Mouse (Mus musculus) mouse embryonic stem cell (cell line): Measurements from ENCODE around the gene Phc2.

ENCODE experiments used
- in situ Hi-C, 2 experiments: fragments of 300-500 bp; cut with MboI; formaldehyde crosslinking; loops; 1 replicate in 1 of 2; 3 replicates in 1 of 2; pipeline ENCODE4 v1.14.3; 2019 to 2020; ENCODE audit warnings: low sequenced_read_pairs in 2 of 2, low pct_unique_long_range_greater_than_20kb in 1 of 2, mixed read lengths in 1 of 2; ENCODE audit not compliant: unreplicated experiment in 1 of 2

The Phc2 gene

DNA sequence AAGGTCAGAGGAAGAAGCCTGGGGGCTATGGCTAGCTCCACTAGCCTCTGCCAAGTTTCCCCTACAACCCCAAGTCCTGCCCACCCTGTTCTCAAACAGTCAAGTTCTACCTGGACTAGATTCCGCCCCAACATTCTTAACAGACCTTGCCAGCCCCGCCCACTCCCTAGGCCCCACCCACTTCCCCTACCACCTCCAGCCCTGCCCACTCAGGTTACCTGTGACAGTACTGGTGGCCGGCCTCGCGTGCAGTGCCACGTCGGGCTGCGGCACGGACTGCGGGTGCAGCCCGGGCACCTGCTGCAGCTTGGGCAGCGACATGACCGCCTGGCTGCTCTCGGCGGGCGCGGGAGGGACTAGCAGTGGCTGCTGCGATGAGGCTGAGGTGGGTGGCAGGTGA, 135.1 kb downstream of the Phc2 start:
- in situ Hi-C loops, result no loop called here

DNA sequence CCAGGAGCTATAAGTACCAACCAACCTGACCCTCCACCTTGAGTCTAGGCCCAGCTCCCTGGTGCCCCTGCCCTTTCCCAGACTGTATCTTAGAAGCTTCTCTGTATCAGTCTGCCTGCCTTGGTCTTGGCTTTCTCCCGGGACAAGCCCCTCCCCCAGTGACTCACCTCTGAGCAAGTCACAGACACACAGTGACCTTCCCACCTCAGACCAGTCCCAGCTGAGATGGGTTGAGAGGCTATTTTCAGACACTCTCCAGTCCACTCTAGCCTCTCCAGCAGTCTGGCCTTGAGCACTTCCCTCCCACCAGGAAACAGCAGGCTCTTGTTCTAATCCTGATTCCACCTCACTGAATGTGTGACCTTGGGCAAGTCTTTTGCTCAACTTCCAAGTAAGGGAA, 139.2 kb downstream of the Phc2 start:
- in situ Hi-C loops, result no loop called here

DNA sequence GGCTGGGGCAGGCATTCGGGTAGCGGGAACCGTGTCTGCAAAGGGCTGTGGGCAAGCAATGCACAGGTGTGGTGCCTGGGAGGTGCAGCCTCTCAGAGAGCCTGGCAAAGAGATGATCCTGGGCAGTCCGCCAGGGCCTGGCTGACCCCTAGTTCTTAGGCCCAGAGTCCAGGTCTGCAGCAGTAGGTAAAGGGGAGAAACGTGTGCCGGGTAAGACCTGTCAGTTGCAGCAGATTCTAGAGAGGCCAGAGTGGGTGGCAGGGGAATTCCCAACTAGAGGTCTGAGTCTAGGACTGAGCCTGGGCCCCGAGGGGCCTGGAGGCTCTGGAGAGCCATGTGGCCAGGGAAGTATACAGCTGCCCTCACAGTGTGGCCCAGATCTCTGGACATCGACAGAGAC, 139.7 kb downstream of the Phc2 start:
- in situ Hi-C loops, result no loop called here

DNA sequence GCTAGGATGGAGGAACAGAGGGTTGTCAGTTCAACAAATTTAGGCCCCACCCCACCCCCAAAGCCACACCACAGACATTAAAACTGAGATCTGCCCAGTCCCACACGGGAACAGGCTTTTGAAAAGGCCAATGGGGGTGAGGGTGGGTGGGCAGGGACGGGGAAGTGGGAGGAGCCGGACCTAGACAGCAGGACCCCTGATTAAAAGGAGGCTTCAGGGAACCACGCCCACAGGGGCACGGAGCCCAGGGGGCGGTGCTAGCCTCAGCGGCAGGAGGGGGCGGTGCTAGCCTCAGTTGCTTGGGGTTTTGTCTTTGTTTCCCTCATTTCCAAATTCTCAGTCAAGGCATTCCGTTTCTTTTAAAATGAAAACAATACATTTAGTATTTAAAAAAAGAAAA, 141.1 kb downstream of the Phc2 start:
- in situ Hi-C loops, result no loop called here

DNA sequence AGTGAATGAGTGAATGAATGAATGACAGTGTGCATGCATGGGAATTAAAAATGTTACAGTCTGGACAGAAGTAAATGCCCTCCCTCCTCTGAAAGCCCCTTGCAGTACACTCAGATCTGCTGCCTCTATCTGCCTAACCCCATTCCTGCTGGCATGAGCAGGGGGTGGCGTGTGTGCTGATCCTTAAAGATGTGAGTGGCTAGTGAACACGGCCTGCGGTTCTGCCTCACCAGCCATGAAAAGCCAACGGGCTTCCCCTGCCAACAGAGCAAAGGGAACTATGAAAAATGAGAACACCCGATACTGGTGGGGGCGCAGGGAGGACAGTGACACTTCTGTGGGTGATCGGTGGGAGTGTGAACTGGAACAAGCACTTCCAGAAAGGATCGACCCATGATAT, 142.3 kb downstream of the Phc2 start:
- in situ Hi-C loops, result no loop called here

DNA sequence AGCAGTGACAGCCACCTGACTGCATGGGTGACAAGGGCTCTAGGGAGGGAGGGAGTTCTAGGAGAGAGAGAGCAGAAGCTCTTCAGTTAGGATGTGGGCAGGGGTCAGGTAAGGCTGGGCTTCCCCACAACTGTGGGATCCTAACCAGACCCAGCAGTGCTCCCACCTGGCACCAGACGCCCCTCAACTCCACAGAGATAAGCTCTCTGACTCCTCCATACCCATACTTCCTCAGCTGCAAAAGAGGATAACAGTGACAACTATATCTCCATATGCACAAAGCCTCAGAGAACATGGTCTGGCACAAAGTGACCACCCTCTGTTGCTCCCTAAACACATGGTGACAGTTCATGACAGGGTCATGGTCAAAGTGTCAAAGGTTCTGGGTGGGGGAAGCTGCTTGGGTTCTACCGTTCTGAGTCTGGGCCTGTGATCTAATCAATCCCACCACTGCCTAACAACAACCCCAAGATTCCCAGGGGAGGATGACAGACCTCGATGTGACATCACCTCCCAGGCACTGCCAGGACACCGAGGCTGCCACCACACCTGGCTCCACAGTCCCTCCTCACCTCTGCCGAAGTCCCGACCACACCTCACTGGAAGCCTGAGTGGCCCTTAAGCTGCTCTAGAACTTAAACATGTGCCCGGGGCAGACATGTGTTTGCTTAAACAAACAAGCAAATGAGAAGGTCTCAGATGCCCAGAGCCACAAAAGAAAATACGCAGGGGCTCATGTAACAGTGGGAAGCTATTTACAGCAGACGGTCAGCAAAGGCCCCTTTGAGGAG, 147.4 kb downstream of the Phc2 start:
- in situ Hi-C loops, result no loop called here
